Mouse (Mus musculus): ENCODE results near the gene Icam1.
A peak's percentile ranks its signal among the peaks of the same experiment; 100 is the strongest.
"Not testable (repeated sequence)": the region's sequence is repeated elsewhere in the genome, so short reads cannot be mapped to it uniquely, and the experiment has no call there.

The Icam1 gene

DNA sequence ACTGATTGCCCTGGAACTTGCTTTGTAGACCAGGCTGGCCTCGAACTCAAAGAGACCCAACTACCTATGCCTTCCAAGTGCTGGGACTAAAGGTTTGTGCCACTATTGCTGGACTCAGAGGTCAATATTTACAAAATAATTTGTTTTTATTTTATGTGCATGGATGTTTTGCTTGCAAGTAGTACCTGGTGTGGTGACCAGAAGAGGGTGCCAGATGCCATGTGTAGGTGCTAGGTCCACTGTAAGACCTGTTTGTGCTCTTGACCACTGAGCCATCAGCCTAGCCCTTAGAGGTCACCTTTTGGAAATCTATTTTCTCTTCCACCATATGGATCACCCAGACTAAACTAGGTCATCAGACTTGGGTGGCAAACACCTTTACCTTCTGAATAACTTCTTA lies 6.9 kb downstream of the Icam1 start:
- DNase-seq (ENCODE audit: low spot score) = no peak

DNA sequence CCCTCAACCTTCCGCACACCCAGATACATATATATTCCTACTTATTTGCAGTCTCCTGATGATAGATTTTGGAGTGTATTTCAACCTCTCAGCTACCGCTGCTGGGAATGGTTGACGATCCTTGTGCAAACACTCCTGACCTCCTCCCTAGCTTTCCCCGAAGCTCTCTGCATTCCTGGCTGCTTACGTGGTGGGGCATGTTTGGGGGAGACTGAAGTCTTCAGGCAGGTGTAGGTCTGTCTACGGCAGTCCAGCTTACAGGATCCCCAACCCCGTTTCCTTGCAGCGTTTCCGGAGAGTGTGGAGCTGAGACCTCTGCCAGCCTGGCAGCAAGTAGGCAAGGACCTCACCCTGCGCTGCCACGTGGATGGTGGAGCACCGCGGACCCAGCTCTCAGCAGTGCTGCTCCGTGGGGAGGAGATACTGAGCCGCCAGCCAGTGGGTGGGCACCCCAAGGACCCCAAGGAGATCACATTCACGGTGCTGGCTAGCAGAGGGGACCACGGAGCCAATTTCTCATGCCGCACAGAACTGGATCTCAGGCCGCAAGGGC lies 9.5 kb downstream of the Icam1 start:
- DNase-seq (ENCODE audit: low spot score) = no peak

DNA sequence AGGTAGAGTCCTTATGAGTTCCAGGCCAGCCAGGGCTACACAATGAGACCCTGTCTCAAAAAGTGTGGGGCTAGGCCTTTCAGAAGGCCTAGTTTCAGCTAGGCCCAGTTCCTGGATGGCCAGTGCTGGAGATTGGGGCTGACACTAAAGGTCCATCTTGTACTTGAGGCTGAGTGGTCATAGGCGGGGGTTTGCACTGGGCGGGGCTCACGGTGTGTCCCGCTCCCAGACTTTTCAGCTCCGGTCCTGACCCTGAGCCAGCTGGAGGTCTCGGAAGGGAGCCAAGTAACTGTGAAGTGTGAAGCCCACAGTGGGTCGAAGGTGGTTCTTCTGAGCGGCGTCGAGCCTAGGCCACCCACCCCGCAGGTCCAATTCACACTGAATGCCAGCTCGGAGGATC lies 11.1 kb downstream of the Icam1 start:
- no peak for DNase-seq (ENCODE audit: low spot score)

DNA sequence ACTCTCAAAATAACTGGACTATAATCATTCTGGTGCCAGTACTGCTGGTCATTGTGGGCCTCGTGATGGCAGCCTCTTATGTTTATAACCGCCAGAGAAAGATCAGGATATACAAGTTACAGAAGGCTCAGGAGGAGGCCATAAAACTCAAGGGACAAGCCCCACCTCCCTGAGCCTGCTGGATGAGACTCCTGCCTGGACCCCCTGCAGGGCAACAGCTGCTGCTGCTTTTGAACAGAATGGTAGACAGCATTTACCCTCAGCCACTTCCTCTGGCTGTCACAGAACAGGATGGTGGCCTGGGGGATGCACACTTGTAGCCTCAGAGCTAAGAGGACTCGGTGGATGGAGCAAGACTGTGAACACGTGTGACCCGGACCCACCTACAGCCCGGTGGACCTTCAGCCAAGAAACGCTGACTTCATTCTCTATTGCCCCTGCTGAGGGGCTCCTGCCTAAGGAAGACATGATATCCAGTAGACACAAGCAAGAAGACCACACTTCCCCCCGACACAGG lies 12.0 kb downstream of the Icam1 start:
- no peak for DNase-seq (ENCODE audit: low spot score)

DNA sequence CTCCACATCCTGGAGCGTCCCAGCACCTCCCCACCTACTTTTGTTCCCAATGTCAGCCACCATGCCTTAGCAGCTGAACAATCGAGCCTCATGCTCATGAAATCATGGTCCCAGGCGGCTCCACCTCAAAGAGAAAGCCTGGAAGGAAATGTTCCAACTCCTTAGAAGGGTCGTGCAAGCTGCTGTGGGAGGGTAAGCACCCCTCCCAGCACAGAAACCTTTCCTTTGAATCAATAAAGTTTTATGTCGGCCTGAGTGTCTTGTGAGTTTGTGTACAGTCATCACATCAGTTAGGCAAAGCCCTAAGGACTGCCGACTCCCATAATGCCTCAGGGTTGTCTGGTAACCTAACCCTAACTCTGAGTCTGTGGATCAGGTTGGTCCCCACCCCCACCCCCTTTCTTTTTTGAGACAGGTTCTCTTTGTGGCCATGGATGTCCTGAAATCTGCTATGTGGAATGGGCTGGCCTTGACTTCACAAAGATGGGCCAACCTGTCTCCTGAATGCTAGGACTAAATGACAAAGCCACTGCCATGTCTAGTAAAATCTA lies 12.8 kb downstream of the Icam1 start:
- DNase-seq (ENCODE audit: low spot score) = no peak

DNA sequence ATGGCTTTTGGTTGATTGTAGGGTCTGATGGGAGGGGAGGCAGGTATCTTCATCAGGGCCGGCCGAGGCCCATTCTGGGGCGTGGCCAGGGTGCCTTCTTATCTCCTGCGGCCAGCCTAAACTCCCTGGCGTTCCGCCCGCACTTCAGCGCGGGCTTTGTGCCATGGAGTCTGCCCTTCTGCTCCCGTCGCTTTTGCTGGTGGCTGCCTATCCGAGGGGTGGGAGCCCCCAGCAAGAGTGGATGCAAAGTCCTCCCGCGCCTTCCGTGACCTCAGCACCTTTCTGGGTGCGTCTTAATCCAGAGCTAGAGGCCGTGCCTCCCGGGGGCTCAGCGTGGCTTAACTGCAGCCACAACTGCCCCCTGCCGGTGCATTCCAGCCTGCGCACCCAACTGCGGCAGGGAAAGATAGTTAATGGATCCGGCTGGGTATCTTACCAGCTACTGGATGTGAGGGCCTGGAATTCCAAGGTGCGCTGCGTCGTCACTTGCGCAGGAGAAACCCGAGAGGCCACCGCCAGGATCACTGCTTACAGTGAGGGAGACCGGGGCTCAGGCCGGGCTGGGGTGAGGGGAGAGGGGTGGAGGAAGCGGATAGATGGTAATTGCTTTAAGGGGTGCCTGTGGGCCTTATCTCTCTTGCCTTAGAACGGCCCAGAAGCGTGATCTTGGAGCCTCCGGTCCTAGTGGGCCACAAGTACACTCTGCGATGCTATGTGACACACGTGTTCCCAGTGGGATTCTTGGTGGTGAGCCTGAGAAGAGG lies 13.7 kb downstream of the Icam1 start, which contains the start of gene Icam4:
Gene Icam4 (plus strand): TSS at position 83 of the 764 bp plus-strand sequence.
- DNase-seq (ENCODE audit: low spot score) = peak; percentile 79

DNA sequence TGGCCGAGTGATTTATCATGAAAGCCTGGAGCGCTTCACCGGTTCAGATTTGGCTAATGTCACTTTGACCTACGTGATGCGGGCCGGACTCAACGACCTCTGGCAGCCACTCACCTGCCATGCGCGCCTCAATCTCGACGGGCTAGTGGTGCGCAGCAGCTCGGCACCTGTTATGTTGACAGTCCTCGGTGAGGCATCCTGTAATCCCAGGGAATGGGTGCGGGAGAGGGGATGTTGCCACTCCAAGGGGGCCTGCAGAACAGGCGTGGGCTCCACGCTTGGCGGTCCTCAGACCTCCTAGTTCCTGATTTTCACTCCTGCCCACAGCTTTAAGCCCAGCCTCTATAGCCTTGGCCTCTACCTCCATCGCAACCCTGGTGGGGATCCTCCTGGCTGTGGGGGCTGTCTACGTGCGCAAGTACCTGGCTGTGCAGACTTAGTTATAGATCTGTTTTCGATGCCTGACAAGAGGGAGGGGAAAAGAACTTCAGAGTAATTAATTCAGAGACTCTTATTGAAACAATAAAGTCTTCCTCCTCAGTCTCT lies 14.3 kb downstream of the Icam1 start:
- DNase-seq (ENCODE audit: low spot score) = no peak

DNA sequence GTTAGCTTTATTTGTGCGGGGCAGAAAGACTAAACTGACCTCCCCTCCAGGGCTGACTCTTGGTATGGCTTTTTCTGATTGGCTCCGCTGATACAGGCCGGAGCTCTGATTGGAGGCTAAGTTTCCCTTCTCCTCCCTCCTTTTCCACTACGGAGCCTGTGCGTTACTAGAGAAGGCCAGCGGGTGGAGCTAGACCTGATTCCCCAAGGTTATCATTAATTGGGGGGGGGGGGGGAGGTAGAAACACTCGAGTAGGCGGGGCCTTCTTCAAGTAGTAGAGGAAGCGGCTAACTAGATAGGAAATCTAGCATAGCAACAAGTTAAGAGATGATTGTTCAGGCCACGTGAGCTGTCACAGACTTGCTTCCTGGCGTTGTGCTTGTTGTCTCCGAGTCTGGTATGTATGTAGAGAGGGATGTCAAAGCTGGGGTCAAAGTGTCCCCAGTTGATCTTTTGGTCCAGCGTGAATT lies 15.0 kb downstream of the Icam1 start:
- DNase-seq (ENCODE audit: low spot score) = peak; percentile 69

DNA sequence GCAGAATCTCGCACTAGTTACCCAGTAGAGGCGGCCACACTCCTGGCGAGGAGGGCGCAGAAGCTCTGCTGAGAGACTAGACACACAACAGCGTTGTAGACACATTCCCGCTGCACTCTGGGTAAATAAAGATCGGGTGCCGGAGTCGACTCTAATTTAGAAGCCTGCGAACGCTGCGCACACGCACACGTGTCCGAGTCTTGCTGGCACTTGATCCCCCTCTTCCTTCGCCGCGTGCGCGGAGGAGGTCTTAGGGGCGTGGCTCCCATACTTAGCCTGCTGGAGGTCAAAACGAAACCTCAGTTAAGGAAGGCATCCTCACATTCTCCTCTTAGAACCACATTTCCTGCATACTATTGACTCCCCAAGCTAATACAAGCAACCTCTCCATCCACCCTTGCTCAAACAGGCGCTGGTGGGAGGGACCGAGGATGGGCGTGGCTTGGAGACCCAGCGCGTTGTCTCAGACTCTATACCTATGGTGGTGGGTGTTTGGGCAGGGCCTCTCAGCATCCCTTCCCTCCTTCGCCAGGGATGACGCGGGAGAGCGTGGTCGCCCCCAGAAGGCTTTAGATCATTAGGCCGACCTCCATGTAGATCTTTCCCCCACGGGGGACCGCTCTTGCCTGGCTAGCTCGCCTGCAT lies 15.6 kb downstream of the Icam1 start:
- DNase-seq (ENCODE audit: low spot score) = peak; percentile 53

DNA sequence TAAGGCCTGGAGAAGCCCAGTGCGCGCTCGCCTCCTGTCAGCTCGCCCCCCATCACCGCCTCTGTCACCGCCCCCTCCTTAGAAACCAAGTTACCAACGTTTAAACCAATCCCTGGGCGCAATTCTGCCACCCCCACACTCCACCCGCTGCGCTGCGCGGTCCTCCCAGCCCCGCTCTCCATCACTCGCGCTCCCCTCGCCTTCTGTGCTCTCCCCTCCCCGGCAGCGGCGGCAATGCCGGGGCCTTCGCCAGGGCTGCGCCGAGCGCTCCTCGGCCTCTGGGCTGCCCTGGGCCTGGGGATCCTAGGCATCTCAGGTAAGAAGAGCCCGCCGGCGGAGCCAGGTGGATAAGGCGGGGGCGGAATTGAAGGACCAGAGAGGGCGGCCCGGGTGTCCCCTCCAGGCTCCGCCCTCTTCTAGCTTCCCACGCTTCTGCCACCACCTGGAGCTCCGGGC lies 16.1 kb downstream of the Icam1 start, which contains the start of gene Icam5:
Gene Icam5 (plus strand): TSS at position 178 of the 456 bp plus-strand sequence.
- no peak for DNase-seq (ENCODE audit: low spot score)

DNA sequence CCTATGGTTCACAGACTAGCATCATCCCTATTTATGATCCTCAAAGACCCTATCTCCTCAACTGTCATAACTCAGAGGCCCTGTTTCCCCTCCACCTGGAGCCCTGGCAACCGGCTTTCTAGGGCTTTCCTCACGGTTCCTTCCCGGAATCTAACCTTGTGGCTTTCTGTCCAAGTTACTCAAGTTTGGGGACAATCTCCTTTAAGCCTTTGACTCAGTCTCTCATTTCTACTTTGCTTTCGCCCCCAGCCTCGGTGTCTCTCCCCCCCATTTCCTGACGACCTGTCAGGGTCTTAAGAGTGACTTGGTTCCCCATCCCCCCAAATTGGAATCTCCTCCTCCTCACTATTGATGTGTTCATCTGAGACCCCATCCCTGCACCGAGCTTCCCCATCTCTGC lies 16.7 kb downstream of the Icam1 start:
- no peak for DNase-seq (ENCODE audit: low spot score)

DNA sequence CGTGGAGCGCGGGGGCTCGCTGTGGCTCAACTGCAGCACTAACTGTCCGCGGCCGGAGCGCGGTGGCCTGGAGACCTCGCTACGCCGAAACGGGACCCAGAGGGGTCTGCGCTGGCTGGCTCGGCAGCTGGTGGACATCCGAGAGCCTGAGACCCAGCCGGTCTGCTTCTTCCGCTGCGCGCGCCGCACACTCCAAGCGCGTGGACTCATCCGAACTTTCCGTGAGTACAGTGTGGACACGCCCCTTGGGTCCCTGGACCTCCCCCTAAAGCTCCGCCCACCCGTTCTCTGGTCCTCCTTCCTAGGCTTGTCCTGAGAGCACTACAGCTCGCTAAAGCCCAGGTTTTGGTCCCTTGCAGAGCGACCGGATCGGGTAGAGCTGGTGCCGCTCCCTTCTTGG lies 17.4 kb downstream of the Icam1 start:
- DNase-seq (ENCODE audit: low spot score) = peak; percentile 82

DNA sequence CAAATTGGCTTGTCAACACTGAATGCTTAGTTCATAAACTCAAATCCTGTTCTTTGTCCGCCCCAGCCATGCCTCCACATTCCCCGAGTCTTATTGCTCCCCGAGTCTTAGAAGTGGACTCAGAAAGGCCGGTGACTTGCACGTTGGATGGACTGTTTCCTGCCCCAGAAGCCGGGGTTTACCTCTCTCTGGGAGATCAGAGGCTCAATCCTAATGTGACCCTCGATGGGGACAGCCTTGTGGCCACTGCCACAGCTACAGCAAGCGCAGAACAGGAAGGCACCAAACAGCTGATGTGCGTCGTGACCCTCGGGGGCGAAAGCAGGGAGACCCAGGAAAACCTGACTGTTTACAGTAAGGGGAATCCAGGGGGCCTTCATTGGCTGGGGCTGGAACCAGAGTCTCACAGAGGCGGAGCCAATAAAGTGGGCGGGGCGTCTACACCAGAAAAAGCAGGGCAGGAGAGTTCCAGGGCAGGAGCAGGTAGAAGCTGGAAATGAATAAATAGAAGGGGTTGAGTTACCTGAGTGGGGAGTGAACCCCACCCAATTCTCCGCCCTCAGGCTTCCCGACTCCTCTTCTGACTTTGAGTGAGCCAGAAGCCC lies 18.8 kb downstream of the Icam1 start:
- no peak for DNase-seq (ENCODE audit: low spot score)

DNA sequence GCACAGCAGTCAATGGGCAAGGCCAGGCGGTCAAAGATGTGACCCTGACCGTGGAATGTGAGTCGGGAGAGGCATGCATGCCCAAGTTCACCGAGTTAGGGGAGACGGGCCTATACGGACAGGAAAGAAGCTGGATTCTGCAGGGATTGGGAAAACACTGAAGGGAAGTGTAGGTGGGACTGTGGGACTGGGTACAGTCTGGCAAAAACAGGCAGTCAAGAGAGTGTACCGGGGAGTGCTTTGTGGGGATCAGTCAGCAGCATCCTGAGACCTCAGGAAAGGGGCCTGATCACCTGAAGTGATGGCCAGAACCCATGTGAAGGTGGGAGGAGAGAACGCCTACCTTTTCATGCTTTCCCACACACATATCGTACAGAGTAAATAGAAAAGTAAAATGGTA lies 19.8 kb downstream of the Icam1 start:
- DNase-seq (ENCODE audit: low spot score) = no peak

DNA sequence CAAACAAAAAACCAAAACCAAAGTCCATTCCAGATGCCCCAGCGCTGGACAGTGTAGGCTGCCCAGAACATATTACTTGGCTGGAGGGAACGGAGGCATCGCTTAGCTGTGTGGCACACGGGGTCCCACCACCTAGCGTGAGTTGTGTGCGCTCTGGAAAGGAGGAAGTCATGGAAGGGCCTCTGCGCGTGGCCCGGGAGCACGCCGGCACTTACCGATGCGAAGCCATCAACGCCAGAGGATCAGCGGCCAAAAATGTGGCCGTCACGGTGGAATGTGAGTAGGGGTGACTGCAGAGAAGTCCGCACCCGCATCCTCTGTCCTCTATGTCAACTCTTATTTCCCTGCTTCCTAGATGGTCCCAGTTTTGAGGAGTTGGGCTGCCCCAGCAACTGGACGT lies 20.4 kb downstream of the Icam1 start:
- DNase-seq (ENCODE audit: low spot score) = no peak

DNA sequence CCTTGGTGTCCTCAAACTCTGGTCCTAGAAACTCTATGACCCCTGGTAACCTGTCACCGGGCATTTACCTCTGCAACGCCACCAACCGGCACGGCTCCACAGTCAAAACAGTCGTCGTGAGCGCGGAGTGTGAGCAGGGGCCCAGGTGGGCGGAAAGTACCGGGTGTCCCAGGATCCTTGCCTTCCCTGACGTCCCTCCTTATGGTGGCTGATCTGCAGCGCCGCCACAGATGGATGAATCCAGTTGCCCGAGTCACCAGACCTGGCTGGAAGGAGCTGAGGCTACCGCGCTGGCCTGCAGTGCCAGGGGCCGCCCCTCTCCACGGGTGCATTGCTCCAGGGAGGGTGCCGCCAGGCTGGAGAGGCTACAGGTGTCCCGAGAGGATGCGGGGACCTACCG lies 20.9 kb downstream of the Icam1 start:
- DNase-seq (ENCODE audit: low spot score) = no peak

DNA sequence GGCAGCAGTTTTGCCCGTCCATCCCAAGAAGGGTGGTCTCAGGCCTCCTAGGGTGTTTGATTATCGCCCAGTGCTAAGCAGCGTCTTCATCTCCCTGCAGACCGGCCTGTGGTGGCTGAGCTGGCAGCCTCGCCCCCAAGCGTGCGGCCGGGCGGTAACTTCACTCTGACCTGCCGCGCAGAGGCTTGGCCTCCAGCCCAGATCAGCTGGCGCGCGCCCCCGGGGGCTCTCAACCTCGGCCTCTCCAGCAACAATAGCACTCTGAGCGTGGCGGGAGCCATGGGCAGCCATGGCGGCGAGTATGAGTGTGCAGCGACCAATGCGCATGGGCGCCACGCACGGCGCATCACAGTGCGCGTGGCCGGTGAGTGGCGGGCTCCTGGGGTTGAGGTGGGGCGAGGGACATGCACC lies 21.7 kb downstream of the Icam1 start:
- DNase-seq (ENCODE audit: low spot score) = no peak

DNA sequence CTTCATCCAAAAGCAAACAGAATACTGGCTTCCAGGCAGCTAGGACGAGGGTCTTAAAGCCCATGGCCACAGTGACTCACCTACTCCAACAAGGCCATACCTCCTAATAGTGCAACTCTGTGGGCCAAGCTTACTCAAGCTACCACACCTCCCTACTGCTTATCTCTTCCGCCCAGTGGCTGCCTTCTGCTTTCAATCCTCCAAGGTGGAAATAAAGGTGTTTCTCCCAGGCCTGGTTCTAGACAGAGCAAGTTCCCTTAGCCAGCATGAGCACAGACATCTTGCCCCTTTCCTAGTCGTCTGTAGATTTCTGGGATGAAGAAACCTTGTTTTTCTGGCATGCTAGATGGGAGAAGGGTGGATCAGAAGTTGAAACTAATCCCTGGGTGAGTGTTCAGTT lies 24.0 kb downstream of the Icam1 start:
- DNase-seq (ENCODE audit: low spot score) = no peak

DNA sequence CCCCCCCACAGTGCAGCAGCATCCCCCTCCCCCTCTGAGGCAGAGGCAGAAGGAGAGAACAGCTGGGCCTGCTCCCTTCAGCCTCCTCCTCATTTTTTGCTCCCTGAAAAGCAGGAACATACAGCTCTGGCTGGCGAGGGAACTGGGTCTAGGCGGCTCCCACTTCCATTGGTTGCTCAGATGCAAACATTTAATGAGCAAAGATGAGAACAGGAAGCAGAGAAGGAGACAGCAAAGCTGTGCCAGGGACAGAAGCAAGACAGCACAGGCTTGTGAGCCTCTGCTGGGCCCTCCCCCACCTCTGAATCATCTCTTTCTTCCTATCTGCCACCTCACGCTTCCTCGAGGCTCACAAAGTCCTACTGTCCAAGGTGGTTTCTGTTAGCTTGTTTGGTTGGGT lies 25.5 kb downstream of the Icam1 start:
- DNase-seq (ENCODE audit: low spot score) = no peak

DNA sequence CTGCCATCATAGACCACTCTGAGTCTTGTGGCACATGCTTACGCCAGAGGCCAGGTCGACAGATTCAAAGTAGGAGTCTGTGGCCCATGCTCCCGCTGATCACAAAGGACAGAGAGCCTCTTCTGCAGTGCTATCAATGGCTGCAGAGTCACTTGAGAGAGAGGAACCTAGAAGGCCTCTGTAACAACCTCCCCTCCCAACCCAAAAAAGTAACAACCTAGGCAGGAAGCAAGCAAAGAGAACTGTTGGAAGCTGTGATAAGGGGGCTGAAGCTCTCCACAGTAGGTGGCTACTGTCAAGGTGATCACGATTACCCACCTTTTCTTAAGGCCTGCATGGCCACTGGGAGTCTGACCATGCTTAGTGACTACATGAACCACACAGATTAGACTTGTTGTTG lies 27.8 kb downstream of the Icam1 start:
- no peak for DNase-seq (ENCODE audit: low spot score)

DNA sequence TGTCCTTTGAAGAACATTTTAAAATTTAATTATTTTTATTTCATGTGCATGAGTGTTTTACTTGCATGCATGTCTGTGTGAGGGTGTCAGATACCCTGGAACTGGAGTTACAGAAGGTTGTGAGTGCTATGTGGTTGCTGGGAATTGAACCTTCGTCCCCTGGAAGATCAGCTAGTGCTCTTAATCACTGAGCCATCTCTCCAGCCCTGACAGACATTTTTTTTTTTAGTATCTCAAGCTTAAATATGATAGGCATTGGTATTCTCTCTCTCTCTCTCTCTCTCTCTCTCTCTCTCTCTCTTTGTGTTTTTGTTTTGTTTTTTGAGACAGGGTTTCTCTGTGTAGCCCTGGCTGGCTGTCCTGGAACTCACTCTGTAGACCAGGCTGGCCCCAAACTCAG lies 29.0 kb downstream of the Icam1 start:
- not testable (repeated sequence) for DNase-seq (ENCODE audit: low spot score)

DNA sequence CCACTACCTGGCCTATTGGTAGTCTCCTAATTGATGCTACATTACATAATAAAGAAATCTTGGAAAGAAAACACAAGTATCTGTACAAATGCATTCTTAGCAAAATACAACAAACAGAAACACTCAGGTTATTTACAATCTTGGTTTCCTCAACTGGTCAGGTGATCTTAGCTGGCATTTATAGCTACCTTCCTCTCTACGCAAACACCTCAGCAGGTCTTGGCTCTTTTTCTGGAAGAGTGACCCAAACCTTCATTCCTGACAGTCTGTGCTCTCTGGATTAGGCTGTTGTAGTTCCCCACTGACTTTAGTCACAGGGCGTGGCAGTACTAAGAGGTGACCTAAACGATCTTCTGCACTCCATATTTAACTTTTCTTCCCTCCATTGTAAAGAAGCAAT lies 29.4 kb downstream of the Icam1 start:
- no peak for DNase-seq (ENCODE audit: low spot score)

Data from urinary bladder, postnatal 25 days (tissue).